Mouse (Mus musculus) neural tube, embryonic 14.5 days (tissue): ENCODE results near the gene Arhgef16. TPM values are rescaled to one million over a fixed set of nuclear protein-coding genes. Genes with fewer than 3 reads are reported as not detected.

Experiments used
- polyA plus RNA-seq: library from polyadenylated mRNA; unstranded; fragments of >200 nt; fragmentation: Nextera tagmentation; extraction: Ambion mirVana; gene quantifications from 2 replicates; pipeline ENCODE4 v1.2.1, GENCODE M21; 2014

The Arhgef16 gene
- polyA plus RNA-seq, 1 experiment from 2014 or later = 0.46 TPM

Other genes with a start within 250 kb of the Arhgef16 start
- gene Trp73, start 161.5 kb downstream of the Arhgef16 start, polyA plus RNA-seq = not detected in 2 replicates
- gene Wrap73, start 159.3 kb downstream of the Arhgef16 start, polyA plus RNA-seq = 37.3 and 39.5 TPM in 2 replicates
- 184 and 208 TPM in 2 replicates for gene Tprgl, start 141.0 kb downstream of the Arhgef16 start, polyA plus RNA-seq
- 5.0 and 13.1 TPM in 2 replicates for gene Megf6, start 130.9 kb downstream of the Arhgef16 start, polyA plus RNA-seq
- not detected in 2 replicates for gene B230104I21Rik, start 34.5 kb upstream of the Arhgef16 start, polyA plus RNA-seq